Comparison of ENCODE assay signal across 18 mouse cellular contexts in genomic region chr2:38404007-38404596, GRCm38 (mm10).
DNase-seq lines count a peak whose midpoint lies in the region; ATAC-seq lines count a peak whose summit lies in the region.
"Had no signal": no experiment of that assay in that cellular context is flagged by ENCODE, and none has a peak within 500 bp of the region (broad histone marks: within the 10 kb centered on the region; RNA-seq: fewer than 3 reads in every experiment).

No protein-coding gene starts in this region.

- no peak overlapping the region for H3K9ac ChIP-seq in neural tube, embryonic 12.5 days
- no peak overlapping the region for H3K9ac ChIP-seq in midbrain, embryonic 11.5 days (ENCODE audit: low read length)
- H3K9ac ChIP-seq: embryonic facial prominence, embryonic 12.5 days; heart, embryonic 12.5 days; liver, embryonic 12.5 days had no signal

- no peak overlapping the region for H3K4me3 ChIP-seq in neural tube, embryonic 12.5 days
- H3K4me3 ChIP-seq in hindbrain, embryonic 10.5 days: no peak overlapping the region
- no peak overlapping the region for H3K4me3 ChIP-seq in midbrain, embryonic 11.5 days (ENCODE audit: low read depth, low read length)
- H3K4me3 ChIP-seq: embryonic facial prominence, embryonic 12.5 days; heart, embryonic 12.5 days; liver, embryonic 12.5 days had no signal

- no peak overlapping the region for H3K4me2 ChIP-seq in neural tube, embryonic 12.5 days (replicated peaks)
- no peak overlapping the region for H3K4me2 ChIP-seq in midbrain, embryonic 11.5 days
- H3K4me2 ChIP-seq: embryonic facial prominence, embryonic 12.5 days; heart, embryonic 12.5 days; liver, embryonic 12.5 days had no signal

- no peaks in the 10 kb centered on the region for H3K27me3 ChIP-seq in neural tube, embryonic 12.5 days (replicated peaks)
- H3K27me3 ChIP-seq in hindbrain, embryonic 10.5 days (ENCODE audit: insufficient read depth, poor library complexity, severe bottlenecking): no peaks in the 10 kb centered on the region
- peaks cover 2% of the 10 kb centered on the region; the same call in 1 of the 2 replicates for H3K27me3 ChIP-seq in midbrain, embryonic 11.5 days (ENCODE audit: control insufficient read depth, insufficient read depth, low read length)

- no peak overlapping the region for H3K27ac ChIP-seq in neural tube, embryonic 12.5 days
- H3K27ac ChIP-seq in hindbrain, embryonic 10.5 days: no peak overlapping the region
- no peak overlapping the region for H3K27ac ChIP-seq in midbrain, embryonic 11.5 days (ENCODE audit: low read depth, low read length)
- H3K27ac ChIP-seq: embryonic facial prominence, embryonic 12.5 days; liver, embryonic 12.5 days had no signal

- no peaks in the 10 kb centered on the region for H3K36me3 ChIP-seq in neural tube, embryonic 12.5 days
- no peaks in the 10 kb centered on the region for H3K36me3 ChIP-seq in hindbrain, embryonic 10.5 days
- H3K36me3 ChIP-seq in midbrain, embryonic 11.5 days (ENCODE audit: control insufficient read depth, insufficient read depth, low read length): no peaks in the 10 kb centered on the region
- H3K36me3 ChIP-seq: embryonic facial prominence, embryonic 12.5 days; heart, embryonic 12.5 days; liver, embryonic 12.5 days had no signal

- H3K4me1 ChIP-seq in neural tube, embryonic 12.5 days: 0 out of 2 replicates have a peak, but pooled peaks cover 8% of the 10 kb centered on the region
- H3K4me1 ChIP-seq in hindbrain, embryonic 10.5 days (replicated peaks): no peaks in the 10 kb centered on the region
- no peaks in the 10 kb centered on the region for H3K4me1 ChIP-seq in midbrain, embryonic 11.5 days (ENCODE audit: control insufficient read depth, insufficient read depth, low read length)
- H3K4me1 ChIP-seq: heart, embryonic 12.5 days; liver, embryonic 12.5 days had no signal

- H3K9me3 ChIP-seq in neural tube, embryonic 12.5 days: no peaks in the 10 kb centered on the region
- H3K9me3 ChIP-seq in hindbrain, embryonic 10.5 days: no peaks in the 10 kb centered on the region
- H3K9me3 ChIP-seq in midbrain, embryonic 11.5 days (ENCODE audit: control insufficient read depth, low read length): no peaks in the 10 kb centered on the region
- H3K9me3 ChIP-seq: embryonic facial prominence, embryonic 12.5 days; heart, embryonic 12.5 days; liver, embryonic 12.5 days had no signal

- DNase-seq in neural tube, embryonic 10.5 days (ENCODE audit: extremely low spot score, low spot score): no peak
- peak; percentile 6 for DNase-seq in hindbrain, embryonic 10.5 days (ENCODE audit: low spot score)
- DNase-seq in midbrain, embryonic 11.5 days (ENCODE audit: low spot score, missing footprints): peak; percentile 77
- DNase-seq in retina, postnatal 1 day: peak; percentile 76
- no peak for DNase-seq in yolk sac, embryonic 10.5 days (ENCODE audit: low spot score)
- no peak for DNase-seq in ovary, postnatal 10 days (ENCODE audit: low spot score)
- no peak for DNase-seq in spleen, postnatal 10 days (ENCODE audit: low spot score in 2 of 2)
- DNase-seq: adrenal gland, postnatal 10 days; cerebellum, postnatal 10 days; heart, postnatal 4 days; kidney, adult 11 months; kidney, postnatal 14 days; thymus, postnatal 4 days had no signal

- ATAC-seq in neural tube, embryonic 12.5 days (ENCODE audit: low FRiP score, low read depth): peak; percentile 80
- ATAC-seq in midbrain, embryonic 11.5 days (ENCODE audit: low FRiP score): peak; percentile 46; the same call in 1 of the 2 replicates
- ATAC-seq: CD4-positive, CD25-positive, alpha-beta regulatory T cell, adult 4 months; liver, embryonic 12.5 days had no signal

- WGBS in neural tube, embryonic 12.5 days: 53% methylated on average over 10 of the region's 10 CpGs
- 74% methylated on average over 10 of the region's 10 CpGs for WGBS in hindbrain, embryonic 10.5 days
- WGBS in midbrain, embryonic 11.5 days: 66% methylated on average over 10 of the region's 10 CpGs

Comparison
In these comparisons a context has a peak if more than half of its experiments do, and no peak if none do; other contexts are left out.
1. DNase-seq: peak in hindbrain, embryonic 10.5 days (single experiment), midbrain, embryonic 11.5 days (single experiment) and retina, postnatal 1 day (single experiment); none in neural tube, embryonic 10.5 days (single experiment), yolk sac, embryonic 10.5 days (single experiment), ovary, postnatal 10 days (single experiment) and spleen, postnatal 10 days (0 of 2).